Mouse (Mus musculus): ENCODE data around the gene Ldlrad2. TPM values are rescaled to one million over a fixed set of nuclear protein-coding genes. Genes with fewer than 3 reads are reported as not detected.

Gene Ldlrad2
- not detected in 2 replicates for polyA plus RNA-seq (2011; ENCODE audit: insufficient read depth, insufficient read length, low replicate concordance, missing spikeins)

DNA sequence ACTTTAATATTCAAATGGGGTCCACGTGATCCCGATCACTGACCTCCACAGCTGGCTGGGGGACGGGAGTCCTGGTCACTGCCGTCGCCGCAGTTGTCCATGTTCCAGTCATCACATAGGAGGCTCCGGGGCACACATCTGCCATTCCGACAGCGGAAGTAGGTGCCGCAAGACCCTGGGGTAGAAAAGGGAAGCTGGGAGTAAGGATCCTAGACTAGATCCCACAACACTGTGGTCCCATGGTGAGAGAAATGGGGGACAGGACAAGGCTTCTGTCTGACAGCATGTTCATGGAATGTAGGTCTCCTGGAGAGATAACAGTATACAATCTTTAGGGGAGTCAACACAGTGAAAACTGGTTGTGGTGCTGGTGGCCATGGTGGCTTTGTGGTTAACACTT, at the start of gene Ldlrad2:
Gene Ldlrad2, minus strand, starts transcription at position 101 of the 400 bp plus-strand sequence.
- Histone ChIP-seq H3K4me1 (ENCODE audit: control insufficient read depth, insufficient read depth, low read length) (no peaks in the 10 kb centered on the region; the same call in 1 of the 2 replicates), H3K4me3 (replicated peaks; ENCODE audit: control insufficient read depth, low read depth, low read length) (no peak within 1 kb of the TSS), H3K27ac (ENCODE audit: control insufficient read depth, insufficient read depth, low read depth, low read length, poor library complexity) (no peak within 1 kb of the TSS)
- WGBS = 89% methylated on average over 10 of the region's 10 CpGs
- TF ChIP-seq POLR2A (IDR thresholded peaks at IDR 0.05; ENCODE audit: borderline replicate concordance, control insufficient read depth, low read depth, low read length) (no peak), CTCF (IDR thresholded peaks at IDR 0.05; ENCODE audit: control insufficient read depth, insufficient read depth, low read length) (no peak)

DNA sequence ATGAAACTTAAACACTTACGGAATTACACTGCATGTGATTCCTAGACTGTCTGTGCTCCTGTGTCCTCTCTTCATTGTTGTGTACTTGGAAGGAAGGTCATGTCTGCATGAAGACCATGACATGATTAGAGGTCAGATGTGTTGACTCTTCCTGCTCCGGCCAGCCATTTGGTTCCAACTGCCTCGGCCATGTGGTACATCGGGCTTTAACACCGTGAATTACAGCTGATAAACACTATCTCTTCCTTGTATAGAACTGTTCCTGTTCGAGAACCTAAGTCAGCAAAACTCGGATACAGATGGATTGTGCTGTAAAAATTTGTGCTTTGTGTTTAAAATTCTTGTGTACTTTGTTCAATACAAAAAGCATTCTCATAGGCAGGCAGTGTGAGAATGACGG, 48.5 kb upstream of the Ldlrad2 start:
- Histone ChIP-seq H3K4me1 (ENCODE audit: control insufficient read depth, insufficient read depth, low read length) (no peaks in the 10 kb centered on the region; the same call in 1 of the 2 replicates), H3K27ac (ENCODE audit: control insufficient read depth, insufficient read depth, low read depth, low read length, poor library complexity) (no peak overlapping the region), H3K4me3 (replicated peaks; ENCODE audit: control insufficient read depth, low read depth, low read length) (no peak overlapping the region)
- WGBS = 90% methylated on average over 8 of the region's 8 CpGs
- TF ChIP-seq CTCF (IDR thresholded peaks at IDR 0.05; ENCODE audit: control insufficient read depth, insufficient read depth, low read length) (no peak), POLR2A (IDR thresholded peaks at IDR 0.05; ENCODE audit: borderline replicate concordance, control insufficient read depth, low read depth, low read length) (no peak)

DNA sequence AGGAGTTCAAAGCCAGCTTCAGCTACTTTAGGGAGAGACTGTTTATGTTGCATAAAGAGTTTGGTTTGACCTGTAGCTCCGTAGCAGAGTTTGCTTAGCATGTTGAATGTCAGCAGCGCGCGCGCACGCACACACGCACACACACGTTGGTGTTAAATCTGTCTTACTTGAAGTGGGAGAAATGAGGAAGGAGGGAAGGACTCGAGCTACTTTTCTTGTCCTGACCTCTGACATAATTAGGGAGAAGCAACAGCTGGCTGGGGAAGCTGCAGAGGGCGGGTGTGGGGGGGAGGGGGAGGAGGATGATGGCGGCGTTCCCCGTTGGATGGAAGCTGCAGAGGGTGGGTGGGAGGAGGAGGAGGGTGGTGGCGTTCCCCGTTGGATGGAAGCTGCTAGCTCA, 35.9 kb upstream of the Ldlrad2 start:
- Histone ChIP-seq H3K27ac (ENCODE audit: control insufficient read depth, insufficient read depth, low read depth, low read length, poor library complexity) (no peak overlapping the region), H3K4me3 (replicated peaks; ENCODE audit: control insufficient read depth, low read depth, low read length) (no peak overlapping the region), H3K4me1 (ENCODE audit: control insufficient read depth, insufficient read depth, low read length) (peaks cover 1% of the 10 kb centered on the region; the same call in 1 of the 2 replicates)
- 31% methylated on average over 15 of the region's 15 CpGs for WGBS
- TF ChIP-seq POLR2A (IDR thresholded peaks at IDR 0.05; ENCODE audit: borderline replicate concordance, control insufficient read depth, low read depth, low read length) (no peak), CTCF (IDR thresholded peaks at IDR 0.05; ENCODE audit: control insufficient read depth, insufficient read depth, low read length) (no peak)

DNA sequence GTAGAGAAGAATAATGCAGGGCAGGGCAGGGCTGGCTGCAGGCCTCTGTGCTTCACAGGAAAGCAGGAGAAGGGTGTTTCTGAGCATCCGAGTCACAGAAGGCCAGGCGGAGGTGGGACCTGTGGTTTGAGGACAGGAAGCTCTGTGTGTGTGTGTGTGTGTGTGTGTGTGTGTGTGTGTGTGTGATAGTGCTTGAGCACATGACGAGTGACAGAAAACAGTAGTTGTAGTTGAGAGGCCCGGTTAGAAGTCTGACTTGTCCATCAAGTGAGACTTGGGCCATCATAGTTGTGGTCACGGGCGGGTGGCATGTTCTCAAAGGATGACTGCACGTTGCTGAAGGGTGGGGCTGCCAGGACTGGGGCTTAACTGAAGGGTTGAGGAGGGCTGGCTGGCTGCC, 35.3 kb upstream of the Ldlrad2 start:
- WGBS = 8% methylated on average over 7 of the region's 7 CpGs
- Histone ChIP-seq H3K4me1 (ENCODE audit: control insufficient read depth, insufficient read depth, low read length) (peaks cover 1% of the 10 kb centered on the region; the same call in 1 of the 2 replicates), H3K27ac (ENCODE audit: control insufficient read depth, insufficient read depth, low read depth, low read length, poor library complexity) (no peak overlapping the region), H3K4me3 (replicated peaks; ENCODE audit: control insufficient read depth, low read depth, low read length) (no peak overlapping the region)
- no peak for TF ChIP-seq CTCF (IDR thresholded peaks at IDR 0.05; ENCODE audit: control insufficient read depth, insufficient read depth, low read length)
- no peak for TF ChIP-seq POLR2A (IDR thresholded peaks at IDR 0.05; ENCODE audit: borderline replicate concordance, control insufficient read depth, low read depth, low read length)

DNA sequence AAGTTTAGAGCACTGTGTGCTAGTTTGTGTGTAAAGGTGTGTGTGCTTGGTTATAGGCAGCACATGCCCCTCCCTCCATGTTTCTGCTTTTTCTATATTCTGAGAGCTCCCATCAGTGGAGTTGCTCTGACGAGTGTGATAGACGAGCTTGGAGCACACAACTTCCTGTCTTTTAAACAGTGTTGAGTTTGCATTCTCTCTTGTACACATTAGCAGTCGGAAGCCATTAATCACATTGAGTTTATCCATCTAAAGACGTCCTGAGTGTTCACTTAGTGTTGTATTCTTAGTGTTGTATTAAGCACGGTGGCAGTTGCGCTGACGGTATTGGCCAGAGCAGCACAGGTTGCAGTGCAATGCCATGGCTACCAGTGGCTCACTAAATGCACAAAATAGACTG, 34.9 kb upstream of the Ldlrad2 start:
- no peak for TF ChIP-seq POLR2A (IDR thresholded peaks at IDR 0.05; ENCODE audit: borderline replicate concordance, control insufficient read depth, low read depth, low read length)
- TF ChIP-seq CTCF (IDR thresholded peaks at IDR 0.05; ENCODE audit: control insufficient read depth, insufficient read depth, low read length) = no peak
- H3K4me1 ChIP-seq (ENCODE audit: control insufficient read depth, insufficient read depth, low read length) = peaks cover 1% of the 10 kb centered on the region; the same call in 1 of the 2 replicates
- no peak overlapping the region for H3K4me3 ChIP-seq (replicated peaks; ENCODE audit: control insufficient read depth, low read depth, low read length)
- WGBS = 22% methylated on average over 7 of the region's 7 CpGs
- H3K27ac ChIP-seq (ENCODE audit: control insufficient read depth, insufficient read depth, low read depth, low read length, poor library complexity) = no peak overlapping the region

DNA sequence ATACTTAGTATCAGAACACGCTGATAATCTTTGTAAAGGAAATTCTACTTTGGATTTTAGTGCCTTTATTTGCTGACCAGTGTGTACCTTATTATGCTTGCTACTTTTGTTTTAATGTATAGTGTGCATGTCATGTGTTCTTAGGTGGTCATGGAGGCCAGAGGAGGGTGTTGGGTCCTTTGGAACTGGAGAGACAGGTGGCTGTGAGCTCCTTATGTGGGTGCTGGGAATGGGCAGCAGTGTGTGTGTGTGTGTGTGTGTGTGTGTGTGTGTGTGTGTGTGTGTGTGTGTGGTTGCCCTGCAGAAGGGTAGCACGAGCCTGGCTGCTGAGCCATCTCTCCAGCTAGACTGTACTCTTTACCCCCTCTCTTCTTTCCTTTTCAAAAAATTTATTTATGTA, 32.7 kb upstream of the Ldlrad2 start:
- Histone ChIP-seq H3K4me1 (ENCODE audit: control insufficient read depth, insufficient read depth, low read length) (peaks cover 1% of the 10 kb centered on the region; the same call in 1 of the 2 replicates), H3K4me3 (replicated peaks; ENCODE audit: control insufficient read depth, low read depth, low read length) (no peak overlapping the region), H3K27ac (ENCODE audit: control insufficient read depth, insufficient read depth, low read depth, low read length, poor library complexity) (no peak overlapping the region)
- TF ChIP-seq POLR2A (IDR thresholded peaks at IDR 0.05; ENCODE audit: borderline replicate concordance, control insufficient read depth, low read depth, low read length) = no peak
- TF ChIP-seq CTCF (IDR thresholded peaks at IDR 0.05; ENCODE audit: control insufficient read depth, insufficient read depth, low read length) = no peak
- 84% methylated on average over 2 of the region's 2 CpGs for WGBS

DNA sequence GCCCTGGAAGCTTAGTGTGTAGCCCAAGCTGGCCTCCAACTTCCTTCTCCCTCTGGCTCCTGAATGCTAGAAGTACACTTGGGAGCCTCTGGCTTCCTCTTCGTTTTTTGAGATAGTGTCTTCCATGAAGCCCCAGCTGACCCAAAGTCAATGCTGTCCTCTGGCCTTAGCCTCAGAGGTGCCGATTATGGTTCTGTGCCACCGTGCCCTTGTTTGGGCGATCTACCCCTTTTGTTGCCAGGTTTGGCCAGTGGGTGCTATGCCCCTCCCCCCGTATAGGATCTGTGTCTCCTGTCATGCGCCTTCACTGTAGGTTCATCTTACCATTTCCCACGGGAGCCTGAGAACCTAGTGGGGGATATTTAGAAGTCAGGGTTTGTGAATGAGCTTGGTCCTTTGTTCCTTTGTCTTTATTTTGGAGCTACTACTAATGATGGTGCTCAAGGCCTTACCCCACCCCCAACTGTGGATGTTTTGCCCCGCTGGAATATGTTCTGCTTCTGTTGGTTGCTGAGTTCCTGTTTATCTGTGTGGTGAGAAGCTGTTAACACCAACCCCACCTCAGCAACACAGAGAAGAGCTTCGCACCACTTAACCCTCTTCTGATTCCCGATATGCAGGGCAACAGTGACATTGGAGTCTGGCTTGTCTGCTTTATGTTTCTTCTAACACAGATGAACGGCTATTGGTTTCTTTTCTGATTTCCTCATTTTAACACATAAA, 29.2 kb upstream of the Ldlrad2 start:
- Histone ChIP-seq H3K4me1 (ENCODE audit: control insufficient read depth, insufficient read depth, low read length) (no peaks in the 10 kb centered on the region; the same call in 1 of the 2 replicates), H3K27ac (ENCODE audit: control insufficient read depth, insufficient read depth, low read depth, low read length, poor library complexity) (no peak overlapping the region), H3K4me3 (replicated peaks; ENCODE audit: control insufficient read depth, low read depth, low read length) (no peak overlapping the region)
- TF ChIP-seq POLR2A (IDR thresholded peaks at IDR 0.05; ENCODE audit: borderline replicate concordance, control insufficient read depth, low read depth, low read length) (no peak), CTCF (IDR thresholded peaks at IDR 0.05; ENCODE audit: control insufficient read depth, insufficient read depth, low read length) (no peak)
- 37% methylated on average over 11 of the region's 11 CpGs for WGBS

DNA sequence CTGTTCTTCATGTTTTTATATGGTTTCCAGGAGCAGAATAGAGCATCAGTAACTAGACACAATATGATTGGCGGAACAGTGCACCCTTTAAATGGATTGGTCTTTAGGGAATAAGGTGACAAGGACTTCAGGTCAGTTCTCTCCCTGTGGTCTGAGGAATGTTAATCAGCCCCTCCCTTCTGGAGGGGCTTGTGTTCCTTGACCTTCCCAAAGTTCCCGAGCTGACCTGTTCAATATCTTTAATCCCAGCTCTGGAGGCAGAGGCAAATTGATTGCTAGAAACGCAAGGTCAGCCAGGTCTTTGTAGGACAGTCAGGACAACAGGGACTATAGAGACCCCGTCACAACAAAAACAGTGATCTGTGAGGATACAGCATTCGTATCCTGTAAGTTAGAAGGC, 24.2 kb upstream of the Ldlrad2 start:
- Histone ChIP-seq H3K4me1 (ENCODE audit: control insufficient read depth, insufficient read depth, low read length) (peaks cover 3% of the 10 kb centered on the region; the same call in 1 of the 2 replicates), H3K27ac (ENCODE audit: control insufficient read depth, insufficient read depth, low read depth, low read length, poor library complexity) (no peak overlapping the region), H3K4me3 (replicated peaks; ENCODE audit: control insufficient read depth, low read depth, low read length) (no peak overlapping the region)
- WGBS = 86% methylated on average over 5 of the region's 5 CpGs
- TF ChIP-seq CTCF (IDR thresholded peaks at IDR 0.05; ENCODE audit: control insufficient read depth, insufficient read depth, low read length) (no peak), POLR2A (IDR thresholded peaks at IDR 0.05; ENCODE audit: borderline replicate concordance, control insufficient read depth, low read depth, low read length) (no peak)
